Mouse (Mus musculus) erythroblast, embryonic 14.5 days (primary cell): Measurements from ENCODE around the gene Hrasls5.

Experiments used
- GATA1 ChIP-seq: IDR thresholded peaks from 2 replicates; pipeline ENCODE4 v1.6.1; 2012; ENCODE audit warnings: low read length, inconsistent platforms, mixed read lengths
- TAL1 ChIP-seq: IDR thresholded peaks from 3 replicates; pipeline ENCODE4 v1.6.1; 2012; ENCODE audit warnings: low read length, inconsistent platforms, mixed read lengths

- TF ChIP-seq TAL1: no peak
- TF ChIP-seq GATA1: no peak
Observed at GRCm38 (mm10) chr19:7566826-7567225, 45.5 kb upstream of the Hrasls5 start.
